Mouse (Mus musculus): ENCODE measurements around the gene Atp4b.

Gene Atp4b

DNA sequence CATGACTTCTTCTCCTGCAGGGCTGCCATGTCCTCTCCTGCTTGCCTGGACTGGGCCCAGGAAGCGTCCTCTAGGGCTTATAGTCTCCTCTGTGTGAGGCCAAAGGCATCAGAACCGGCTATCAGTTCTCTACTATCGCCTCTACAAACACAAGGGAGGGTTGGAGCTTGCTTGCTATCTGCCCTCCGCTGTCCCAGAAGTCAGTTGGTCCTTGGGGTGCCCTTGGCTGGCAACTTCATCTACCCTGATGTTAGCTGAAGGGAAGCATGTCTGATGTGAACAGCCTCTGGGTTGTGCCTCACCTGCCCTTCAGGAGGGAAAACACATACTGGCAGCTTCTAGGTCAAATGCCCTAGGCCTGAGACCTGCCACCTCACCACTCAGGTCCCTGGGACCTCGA is at the start of gene Atp4b:
Atp4b (minus strand) TSS at position 101 of the 400 bp plus-strand sequence.
- DNase-seq (ENCODE audit: low spot score), result no peak

DNA sequence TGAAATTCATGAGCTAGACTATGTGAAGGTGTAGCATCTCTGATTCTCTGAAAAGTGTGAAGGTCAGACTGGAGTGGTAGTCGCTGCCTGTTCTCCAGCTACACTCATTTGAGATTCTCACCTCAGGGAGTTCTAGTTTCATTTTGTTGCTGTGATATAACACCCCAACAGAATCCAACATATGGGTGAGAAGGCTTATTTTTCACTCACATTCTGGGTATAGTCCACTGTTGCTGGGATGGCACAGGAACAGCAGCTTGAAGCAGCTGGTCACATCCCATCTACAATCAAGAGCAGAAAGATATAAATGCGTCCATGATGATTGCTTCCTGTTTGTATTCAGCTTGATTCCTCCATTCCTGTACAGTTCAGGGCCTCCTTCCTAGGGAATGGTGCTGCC is 45.5 kb upstream of the Atp4b start:
- no peak for DNase-seq (ENCODE audit: low spot score)

DNA sequence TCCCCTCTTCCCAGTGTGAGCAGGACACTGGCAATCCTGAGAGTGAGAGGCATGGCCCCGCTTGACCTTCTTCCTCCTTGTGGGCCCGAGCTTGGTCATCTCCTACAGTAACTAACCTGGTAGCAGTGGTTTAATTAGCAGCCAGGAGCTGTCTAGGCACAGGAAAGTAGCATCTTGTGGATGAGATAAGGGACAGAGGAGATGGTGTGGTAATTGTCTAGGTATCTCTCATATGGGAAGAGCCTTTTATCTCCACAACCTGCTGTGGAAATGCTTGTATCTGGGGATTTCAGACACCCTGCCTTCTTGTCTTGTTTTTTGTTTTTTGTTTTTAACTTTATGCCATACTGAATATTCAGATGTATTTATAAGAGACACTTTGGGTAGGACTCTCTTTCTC is 40.9 kb upstream of the Atp4b start:
- DNase-seq (ENCODE audit: low spot score), result no peak

- DNase-seq (ENCODE audit: low spot score), result no peak
These were observed 39.4 kb upstream of the Atp4b start for GRCm38 (mm10) chr8:13436052-13436451.

GRCm38 (mm10) chr8:13434889-13435288 is 38.3 kb upstream of the Atp4b start, which contains the start of gene Tmem255b:
TSS of gene Tmem255b (plus strand) at chr8:13435189.
- DNase-seq (ENCODE audit: low spot score), result no peak

DNA sequence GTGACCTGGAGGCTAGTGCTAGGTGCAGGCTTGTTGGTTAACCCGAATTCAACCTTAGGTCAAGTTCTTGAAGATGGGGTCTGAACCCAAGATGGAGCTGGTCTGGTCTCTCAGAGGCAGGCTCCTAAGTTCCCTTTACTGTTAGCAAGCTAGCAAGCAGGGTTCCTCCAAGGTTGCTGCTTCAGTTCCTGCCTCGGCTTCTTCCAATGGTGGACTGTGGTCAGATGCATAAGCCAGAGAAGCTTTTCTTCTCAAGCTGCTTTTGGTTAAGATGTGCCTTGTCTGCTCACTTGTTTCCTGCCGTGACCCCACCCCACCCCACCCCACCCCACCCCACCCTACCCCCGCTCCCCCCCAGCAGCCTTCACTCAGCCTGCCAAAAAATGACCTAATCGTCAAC is 36.5 kb upstream of the Atp4b start:
- no peak for DNase-seq (ENCODE audit: low spot score)

GRCm38 (mm10) chr8:13430866-13431265 is 34.2 kb upstream of the Atp4b start:
- DNase-seq (ENCODE audit: low spot score), result no peak

- DNase-seq (ENCODE audit: low spot score), result no peak
These were observed 33.8 kb upstream of the Atp4b start for GRCm38 (mm10) chr8:13430412-13430811.

DNA sequence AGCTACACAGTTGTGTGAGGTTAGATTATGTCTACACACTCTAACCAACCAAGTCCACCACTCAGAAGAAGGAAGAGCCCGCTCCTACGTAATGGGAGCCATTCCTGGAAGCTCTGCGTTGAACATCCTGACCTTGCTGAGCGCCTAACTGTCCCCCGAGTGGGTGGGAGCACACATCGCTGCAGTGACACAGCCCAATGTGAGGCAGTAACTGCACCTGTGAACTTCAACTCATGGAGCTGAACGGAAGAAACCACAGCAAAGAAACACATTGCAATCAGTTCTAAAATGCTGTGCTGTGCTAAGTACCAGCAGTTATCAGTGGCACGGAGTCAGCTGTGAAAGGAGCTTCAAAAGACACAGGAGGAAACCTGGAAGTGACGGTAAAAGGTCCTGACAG is 31.5 kb upstream of the Atp4b start:
- no peak for DNase-seq (ENCODE audit: low spot score)

- no peak for DNase-seq (ENCODE audit: low spot score)
These were observed 30.7 kb upstream of the Atp4b start for GRCm38 (mm10) chr8:13427351-13427750.

GRCm38 (mm10) chr8:13420970-13421369 is 24.3 kb upstream of the Atp4b start:
- no peak for DNase-seq (ENCODE audit: low spot score)

GRCm38 (mm10) chr8:13419111-13419639 is 22.6 kb upstream of the Atp4b start:
- DNase-seq (ENCODE audit: low spot score), result no peak

- DNase-seq (ENCODE audit: low spot score), result no peak
These were observed 19.3 kb upstream of the Atp4b start for GRCm38 (mm10) chr8:13415879-13416278.

GRCm38 (mm10) chr8:13413823-13414390 is 17.3 kb upstream of the Atp4b start:
- DNase-seq (ENCODE audit: low spot score), result no peak

DNA sequence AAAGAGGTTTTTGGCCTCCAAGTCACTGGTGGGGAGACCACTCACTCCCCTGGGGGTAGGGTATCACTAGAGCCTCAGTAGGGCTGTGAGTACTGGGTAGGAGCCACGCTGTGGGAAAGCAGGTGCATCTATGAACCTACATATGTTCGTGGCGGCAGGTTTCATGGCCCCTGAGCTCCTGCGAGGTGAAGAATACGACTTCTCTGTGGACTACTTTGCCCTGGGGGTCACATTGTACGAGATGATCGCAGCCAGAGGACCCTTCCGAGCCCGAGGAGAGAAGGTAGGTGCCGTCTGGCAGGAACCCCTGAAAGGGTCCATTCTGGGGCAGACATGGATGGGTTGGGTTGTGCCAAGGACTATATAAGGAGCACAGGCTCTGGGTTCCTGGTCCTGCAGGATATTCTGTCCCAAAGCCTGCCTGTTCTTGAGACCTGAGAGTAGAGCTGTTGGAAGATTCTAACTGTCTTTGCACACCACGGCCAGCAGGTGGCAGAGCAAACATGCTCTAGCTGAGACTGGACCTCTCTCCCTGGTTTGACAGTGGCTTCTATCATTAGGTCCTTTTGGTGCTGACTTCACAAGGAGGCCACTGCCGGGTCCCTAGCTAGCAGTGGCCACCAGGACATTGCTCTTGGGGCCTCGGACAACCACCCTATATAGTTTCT is 16.4 kb upstream of the Atp4b start:
- DNase-seq (ENCODE audit: low spot score), result peak; percentile 52

DNA sequence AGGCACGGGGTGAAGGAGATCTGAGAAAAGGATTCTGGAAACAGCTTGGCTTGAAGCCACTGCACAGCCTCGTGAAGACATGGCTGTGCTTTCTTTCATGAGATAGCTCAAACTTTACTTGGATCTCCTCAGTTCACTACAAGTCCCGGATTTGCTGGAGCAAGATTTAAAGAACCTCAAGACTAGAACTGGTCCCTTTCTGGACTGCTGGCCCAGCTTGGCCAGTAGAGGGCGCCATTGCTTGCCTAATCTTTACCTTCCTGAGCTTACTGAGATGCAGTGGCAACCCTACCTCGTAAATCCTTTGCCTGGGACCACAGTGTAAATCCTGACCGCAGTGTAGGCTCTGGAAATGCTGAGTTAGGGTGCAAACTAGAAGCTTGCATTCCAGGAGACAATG is 15.0 kb upstream of the Atp4b start:
- peak; percentile 76 for DNase-seq (ENCODE audit: low spot score)

DNA sequence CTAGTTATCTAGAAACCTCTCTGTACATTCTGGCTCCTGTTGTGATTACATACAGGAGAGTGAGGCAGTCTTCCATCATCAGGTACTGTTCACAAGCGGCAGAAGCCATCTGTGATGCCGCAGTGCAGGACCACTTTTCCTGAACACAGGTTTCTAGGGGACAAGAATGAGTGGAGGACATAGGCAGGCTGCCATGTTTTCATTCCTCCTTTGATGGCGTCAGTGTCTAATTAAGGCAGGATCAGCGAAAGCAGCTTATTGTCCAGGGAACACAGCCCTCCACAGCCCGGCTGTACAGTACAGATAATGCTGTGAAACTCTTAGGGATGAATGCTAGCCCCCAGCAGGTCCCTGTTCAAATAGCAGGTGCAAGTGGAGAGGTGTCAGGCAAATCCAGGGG is 9.4 kb upstream of the Atp4b start:
- no peak for DNase-seq (ENCODE audit: low spot score)

DNA sequence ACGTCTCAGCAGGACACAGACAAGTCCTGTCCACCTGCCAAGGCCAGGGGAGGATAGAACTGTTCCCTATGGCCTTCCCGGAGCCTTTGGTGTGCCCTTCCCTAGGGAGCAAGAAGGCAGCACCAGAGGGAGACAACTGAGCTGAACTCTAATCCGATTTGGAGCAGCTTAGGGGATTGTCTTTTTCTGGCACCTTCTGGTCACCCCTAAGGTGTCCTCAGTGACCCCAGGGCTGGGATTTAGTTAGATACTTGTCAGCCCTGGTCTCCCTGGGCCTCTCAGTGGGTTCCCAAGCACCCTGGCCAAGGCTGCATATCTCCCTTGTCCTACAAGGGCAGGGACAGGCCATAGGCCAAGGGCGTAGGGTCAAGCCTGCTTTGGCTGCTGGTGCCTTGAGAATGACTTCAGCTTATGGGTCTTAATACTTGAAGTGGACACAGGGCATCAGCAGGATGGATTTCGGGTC is 8.1 kb upstream of the Atp4b start, which contains the start of gene Grk1:
Grk1 (plus strand) TSS at position 416 of the 466 bp plus-strand sequence.
- no peak for DNase-seq (ENCODE audit: low spot score)

GRCm38 (mm10) chr8:13403517-13403916 is 6.9 kb upstream of the Atp4b start:
- DNase-seq (ENCODE audit: low spot score), result no peak

- no peak for DNase-seq (ENCODE audit: low spot score)
These were observed 2.8 kb downstream of the Atp4b start for GRCm38 (mm10) chr8:13393869-13394268.

DNA sequence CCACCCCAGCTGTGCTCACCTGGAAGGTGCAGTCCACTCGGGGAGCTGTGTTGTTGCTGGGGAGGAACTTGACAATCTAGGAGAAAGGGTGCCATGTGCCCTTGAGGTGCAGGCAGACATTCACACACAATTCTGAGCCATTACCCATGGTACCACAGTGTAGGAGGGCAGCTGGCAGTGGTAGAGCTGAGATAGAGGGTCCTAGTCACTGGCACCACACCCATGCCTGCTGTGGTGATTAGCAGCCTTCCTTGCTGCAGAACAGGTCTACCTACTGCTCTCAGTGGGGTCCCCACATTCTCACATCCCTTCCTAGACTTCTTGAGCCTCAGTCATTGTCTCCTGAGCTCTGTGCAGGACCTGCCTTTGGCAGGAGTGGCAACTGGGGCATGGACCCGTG is 7.9 kb downstream of the Atp4b start:
- DNase-seq (ENCODE audit: low spot score), result no peak

- DNase-seq (ENCODE audit: low spot score), result no peak
These were observed 8.9 kb downstream of the Atp4b start for GRCm38 (mm10) chr8:13387728-13388127.

DNA sequence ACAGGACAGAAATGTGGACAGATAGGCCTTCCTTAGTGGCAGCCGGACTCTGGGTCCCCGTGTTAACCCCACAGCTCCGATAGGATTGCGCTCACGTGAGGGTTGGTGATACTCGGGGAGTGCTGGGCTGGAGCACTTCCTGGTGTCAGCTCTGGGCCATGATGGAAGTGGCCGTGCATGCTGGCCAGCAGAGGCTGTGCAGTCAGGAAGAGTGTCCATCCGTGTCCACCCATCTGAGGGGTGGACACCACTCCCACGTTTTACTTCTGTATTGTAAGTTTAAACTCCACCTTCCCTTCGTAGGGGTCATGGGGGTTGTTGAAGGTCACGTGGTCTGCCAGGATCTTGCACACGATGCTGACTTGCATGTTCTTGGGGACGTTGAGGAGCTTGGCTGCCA is 10.3 kb downstream of the Atp4b start:
- DNase-seq (ENCODE audit: low spot score), result no peak

- DNase-seq (ENCODE audit: low spot score), result no peak
These were observed 13.6 kb downstream of the Atp4b start for GRCm38 (mm10) chr8:13382999-13383398.

Data from layer of hippocampus, adult 11-12 months (tissue).